ENCODE assay signal across 8 mouse cellular contexts in the genomic region with DNA sequence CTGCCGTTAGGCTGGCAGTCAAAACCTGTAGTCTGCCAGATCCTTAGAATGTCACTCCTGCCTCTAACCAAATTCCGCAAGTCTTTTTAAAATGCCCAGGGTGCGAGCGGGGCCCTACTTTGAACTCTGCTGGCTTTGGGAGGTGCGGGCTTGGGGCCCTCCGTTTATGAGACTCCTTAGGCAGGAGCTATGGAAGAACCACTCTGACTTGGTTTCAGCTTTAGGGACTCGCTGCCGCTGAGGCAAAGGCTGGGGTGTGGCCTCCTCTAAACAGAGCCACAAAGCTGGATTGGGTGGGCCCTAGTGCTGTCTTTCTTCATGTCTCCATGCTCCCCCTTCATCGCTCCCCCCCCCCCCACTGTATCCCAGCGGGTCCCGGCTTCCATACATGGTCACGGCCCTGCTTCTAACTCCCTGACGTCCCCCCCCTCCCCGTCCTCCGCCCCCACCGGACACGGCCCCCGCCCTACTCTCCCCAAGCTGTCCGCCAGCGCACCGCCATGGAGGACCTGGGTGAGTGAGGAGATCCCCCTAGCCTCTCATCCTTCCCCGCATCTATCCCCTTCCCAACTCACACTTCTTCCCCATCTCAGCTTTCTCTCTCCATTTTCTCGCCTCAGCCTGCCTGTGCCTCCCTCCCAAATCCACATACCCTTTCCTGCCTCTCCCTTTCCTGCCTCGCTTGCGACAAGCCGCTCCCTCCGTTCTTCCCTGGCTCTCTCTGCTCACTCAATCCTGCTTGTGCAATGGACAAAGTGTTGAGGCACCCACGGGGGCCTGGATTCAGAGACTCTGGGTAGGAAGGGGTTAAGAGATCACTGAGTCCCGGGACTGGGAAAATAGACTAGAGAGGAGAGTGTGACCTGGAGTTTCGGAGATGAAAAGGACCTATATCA. TPM values are rescaled to one million over a fixed set of nuclear protein-coding genes. Genes with fewer than 3 reads are reported as not detected.
DNase-seq lines count a peak whose midpoint lies in the region; ATAC-seq and TF ChIP-seq lines count a peak whose summit lies in the region.

Gene Tgfb1i1 (plus strand): TSS at position 317 of the 896 bp plus-strand sequence.

- H3K27me3 ChIP-seq in embryonic facial prominence, embryonic 15.5 days = no peaks in the 10 kb centered on the region
- H3K27me3 ChIP-seq in heart, adult 2 months (ENCODE audit: control insufficient read depth, insufficient read depth, low read length) = no peaks in the 10 kb centered on the region
- peaks cover 6% of the 10 kb centered on the region for H3K27me3 ChIP-seq in liver, embryonic 16.5 days (ENCODE audit: control insufficient read depth, insufficient read depth, low read depth, low read length)

- peaks cover 45% of the 10 kb centered on the region for H3K36me3 ChIP-seq in embryonic facial prominence, embryonic 15.5 days
- H3K36me3 ChIP-seq in heart, adult 2 months (ENCODE audit: control insufficient read depth, insufficient read depth, low read length) = no peaks in the 10 kb centered on the region; the same call in none of the 2 replicates
- H3K36me3 ChIP-seq in liver, embryonic 16.5 days (ENCODE audit: control insufficient read depth, insufficient read depth) = peaks cover 12% of the 10 kb centered on the region

- no peak for TF ChIP-seq CTCF in heart, adult 2 months (IDR thresholded peaks at IDR 0.05)
- no peak for TF ChIP-seq CTCF in olfactory bulb, adult 2 months (IDR thresholded peaks at IDR 0.05; ENCODE audit: insufficient read depth, low read depth, low read length)

- peak within 1 kb of the TSS; percentile 96 for H3K27ac ChIP-seq in embryonic facial prominence, embryonic 15.5 days (replicated peaks)
- H3K27ac ChIP-seq in heart, adult 2 months = peak within 1 kb of the TSS; percentile 95
- peak within 1 kb of the TSS; percentile 66 for H3K27ac ChIP-seq in liver, embryonic 16.5 days (ENCODE audit: low read length)
- H3K27ac ChIP-seq in olfactory bulb, adult 2 months (ENCODE audit: insufficient read depth, low read depth, low read length) = peak within 1 kb of the TSS; percentile 35; the same call in 1 of the 2 replicates

- H3K9ac ChIP-seq in embryonic facial prominence, embryonic 15.5 days = peak within 1 kb of the TSS; percentile 67
- H3K9ac ChIP-seq in heart, adult 2 months (ENCODE audit: low read depth, low read length) = peak within 1 kb of the TSS; percentile 75
- peak within 1 kb of the TSS; percentile 70 for H3K9ac ChIP-seq in liver, embryonic 16.5 days (ENCODE audit: low read depth, low read length)

- H3K9me3 ChIP-seq in embryonic facial prominence, embryonic 15.5 days (replicated peaks) = no peaks in the 10 kb centered on the region
- H3K9me3 ChIP-seq in liver, embryonic 16.5 days (replicated peaks; ENCODE audit: control insufficient read depth, low read length) = no peaks in the 10 kb centered on the region

- WGBS in embryonic facial prominence, embryonic 15.5 days = 1% methylated on average over 27 of the region's 30 CpGs
- 4% methylated on average over 26 of the region's 30 CpGs for WGBS in heart, adult 2 months
- WGBS in liver, embryonic 16.5 days (ENCODE audit: insufficient replicate concordance) = 10% methylated on average over 26 of the region's 30 CpGs
- WGBS in olfactory bulb, adult 2 months = 3% methylated on average over 27 of the region's 30 CpGs

- peak; percentile 88 for ATAC-seq in embryonic facial prominence, embryonic 15.5 days (ENCODE audit: insufficient number of reproducible peaks, low FRiP score, low TSS enrichment, low read depth)
- ATAC-seq in liver, embryonic 16.5 days (ENCODE audit: low read depth) = peak; percentile 53

- TF ChIP-seq POLR2A in heart, adult 2 months (IDR thresholded peaks at IDR 0.05; ENCODE audit: insufficient read depth, low read depth, low read length) = peak; percentile 88
- no peak for TF ChIP-seq POLR2A in olfactory bulb, adult 2 months (IDR thresholded peaks at IDR 0.05; ENCODE audit: insufficient read depth, low read depth, low read length)

- intact Hi-C loops in heart, adult 2 months (cut with DNase I) = loop anchor here (1.0 to 10.0 kb wide), 3 partner anchors 99 to 461 kb away; partner anchors contain the start of gene Inpp5f

- TF ChIP-seq EP300 in heart, adult 2 months (IDR thresholded peaks at IDR 0.05; ENCODE audit: insufficient read depth, low read depth, low read length) = no peak

- H3K4me2 ChIP-seq in embryonic facial prominence, embryonic 15.5 days (replicated peaks) = peak within 1 kb of the TSS; percentile 55
- H3K4me2 ChIP-seq in liver, embryonic 16.5 days (ENCODE audit: low read depth, low read length) = peak within 1 kb of the TSS; percentile 82

- peaks cover 28% of the 10 kb centered on the region for H3K4me1 ChIP-seq in embryonic facial prominence, embryonic 15.5 days
- H3K4me1 ChIP-seq in heart, adult 2 months (ENCODE audit: control insufficient read depth, insufficient read depth, low read length) = peaks cover 2% of the 10 kb centered on the region; the same call in 1 of the 2 replicates
- H3K4me1 ChIP-seq in liver, embryonic 16.5 days (ENCODE audit: control insufficient read depth, low read depth, low read length) = peaks cover 21% of the 10 kb centered on the region
- H3K4me1 ChIP-seq in olfactory bulb, adult 2 months (ENCODE audit: control insufficient read depth, insufficient read depth, low read length) = peaks cover 7% of the 10 kb centered on the region

- peak within 1 kb of the TSS; percentile 54 for H3K4me3 ChIP-seq in embryonic facial prominence, embryonic 15.5 days (replicated peaks)
- H3K4me3 ChIP-seq in heart, adult 2 months = peak within 1 kb of the TSS; percentile 85
- peak within 1 kb of the TSS; percentile 62 for H3K4me3 ChIP-seq in liver, embryonic 16.5 days (ENCODE audit: low read depth, low read length)
- peak within 1 kb of the TSS; percentile 40 for H3K4me3 ChIP-seq in olfactory bulb, adult 2 months (ENCODE audit: insufficient read depth, low read depth, low read length)

- peak; percentile 74 for DNase-seq in 3T3-L1 (ENCODE audit: low read depth, low spot score)
- peak; percentile 54 to 68 for DNase-seq in adrenal gland, postnatal 36 days
- DNase-seq in heart, adult 2 months = peak; percentile 78 to 79
- peak; percentile 85 for DNase-seq in kidney, postnatal 10 days
- no peak for DNase-seq in spleen, adult 18-20 months

- H3K79me2 ChIP-seq in heart, adult 2 months (replicated peaks; ENCODE audit: control insufficient read depth, insufficient read depth, low read length) = no peaks in the 10 kb centered on the region

RNA-seq across cellular contexts. Expression of gene Tgfb1i1, which starts in this region (rescaled TPM):
- 10 to 100 TPM; 18.3 to 28.9 TPM for total RNA-seq in adrenal gland, postnatal 36 days (2021)
- polyA plus RNA-seq in embryonic facial prominence, embryonic 15.5 days (2015; fragmentation: Nextera tagmentation; extraction: Ambion mirVana) = 86.1 and 86.5 TPM in 2 replicates
- total RNA-seq in heart, adult 2 months (2021) = 10 to 100 TPM; 14.3 to 20.1 TPM
- 26.2 and 28.2 TPM in 2 replicates for polyA plus RNA-seq in heart, adult 2 months (2012; rRNA removed)
- polyA plus RNA-seq in liver, embryonic 16.5 days (2015; fragmentation: Nextera tagmentation; extraction: Ambion mirVana) = 9.6 and 11.9 TPM in 2 replicates
- polyA plus RNA-seq in olfactory bulb, adult 2 months (2012; ENCODE audit: insufficient read depth, insufficient read length, low replicate concordance, missing spikeins) = not detected in 2 replicates

Comparison
In these comparisons a context has a peak if more than half of its experiments do, and no peak if none do; other contexts are left out.
1. RNA of gene Tgfb1i1 (polyA plus RNA-seq): 86.1 to 86.5 TPM in embryonic facial prominence, embryonic 15.5 days, 26.2 to 28.2 TPM in heart, adult 2 months and 9.6 to 11.9 TPM in liver, embryonic 16.5 days; not detected in olfactory bulb, adult 2 months; every median in the first group is over 10 times any median in the second.
2. DNase-seq: peak in 3T3-L1 (single experiment), adrenal gland, postnatal 36 days (2 of 2), heart, adult 2 months (2 of 2) and kidney, postnatal 10 days (single experiment); none in spleen, adult 18-20 months (0 of 2).
3. H3K27ac ChIP-seq: peak in every context shown above with its lines; median percentile 96 in embryonic facial prominence, embryonic 15.5 days; 95 in heart, adult 2 months; 66 in liver, embryonic 16.5 days; 35 in olfactory bulb, adult 2 months.
4. Peak in every context shown above with its lines, with median percentiles within 50 percentile points of each other: H3K4me3 ChIP-seq and H3K9ac ChIP-seq.